Mouse (Mus musculus) heart, embryonic 13.5 days (tissue): ENCODE results near the gene Ddit4. TPM values are rescaled to one million over a fixed set of nuclear protein-coding genes. Genes with fewer than 3 reads are reported as not detected.

Source experiments
- ATAC-seq: fragments of 200-750 bp; cut with Nextera tagmentation; 2 replicates; pipeline ENCODE4 v1.8.0; 2017; ENCODE audit warnings: moderate TSS enrichment; ENCODE audit not compliant: insufficient number of reproducible peaks, low FRiP score, low TSS enrichment; ENCODE audit errors: extremely low read depth
- H3K27ac ChIP-seq: fragments of 300-500 bp; sonication (generic); replicated peaks from 2 replicates; pipeline ENCODE4 v1.5.1; 2015; ENCODE audit warnings: moderate library complexity, mild to moderate bottlenecking, inconsistent platforms
- H3K27me3 ChIP-seq: fragments of 300-500 bp; sonication (generic); replicated peaks from 2 replicates; pipeline ENCODE4 v1.6.1; 2015; ENCODE audit warnings: mild to moderate bottlenecking, inconsistent platforms
- H3K36me3 ChIP-seq: fragments of 300-500 bp; sonication (generic); 2 replicates; pipeline ENCODE4 v1.6.1; 2015; ENCODE audit warnings: mild to moderate bottlenecking, inconsistent platforms
- H3K4me1 ChIP-seq: fragments of 300-500 bp; sonication (generic); 2 replicates; pipeline ENCODE4 v1.6.1; 2015; ENCODE audit warnings: inconsistent platforms
- H3K4me2 ChIP-seq: fragments of 300-500 bp; sonication (generic); 2 replicates; pipeline ENCODE4 v1.6.1; 2015; ENCODE audit warnings: inconsistent platforms, mild to moderate bottlenecking, moderate library complexity
- H3K4me3 ChIP-seq: fragments of 300-500 bp; sonication (generic); 2 replicates; pipeline ENCODE4 v1.5.1; 2015; ENCODE audit warnings: moderate library complexity, mild to moderate bottlenecking, inconsistent platforms
- H3K9ac ChIP-seq: fragments of 300-500 bp; sonication (generic); 2 replicates; pipeline ENCODE4 v1.6.1; 2015; ENCODE audit warnings: inconsistent platforms, mild to moderate bottlenecking, moderate library complexity
- H3K9me3 ChIP-seq: fragments of 300-500 bp; sonication (generic); 2 replicates; pipeline ENCODE4 v1.6.1; 2016; ENCODE audit warnings: inconsistent platforms
- WGBS: fragments of 180-500 bp; shearing (Covaris S2); methylation state at CpG from one replicate; pipeline ENCODE4 v1.1.7; 2015; ENCODE audit warnings: mixed read lengths; 5-methylcytosine and 5-hydroxymethylcytosine counted together
- polyA plus RNA-seq: library from polyadenylated mRNA; unstranded; fragments of >200 nt; fragmentation: Nextera tagmentation; extraction: Ambion mirVana; gene quantifications from 2 replicates; pipeline ENCODE4 v1.2.1, GENCODE M21; 2015

Gene Ddit4
- polyA plus RNA-seq, 1 experiment from 2014 or later: 19.7 TPM

DNA sequence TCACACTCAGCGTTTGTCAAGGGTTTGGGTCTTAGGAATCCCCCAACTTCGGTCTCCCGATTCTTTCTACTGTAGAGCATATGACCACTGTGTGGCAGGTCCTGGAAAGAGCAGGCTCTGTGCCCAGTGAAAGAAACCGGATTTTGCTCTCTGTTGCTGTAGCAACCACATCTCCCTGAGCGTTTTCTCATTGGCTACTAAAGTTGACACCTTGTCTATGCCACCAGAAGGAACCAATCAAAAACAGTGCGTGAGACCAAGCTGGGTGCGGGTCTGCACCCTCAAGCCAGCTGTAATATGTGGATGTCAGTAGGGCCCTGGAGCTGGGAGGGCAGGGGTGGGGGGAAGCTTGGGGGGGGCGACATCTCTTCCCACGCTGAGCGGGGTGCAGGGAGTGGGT lies 20.6 kb downstream of the Ddit4 start:
- Histone ChIP-seq H3K27ac (no peak overlapping the region), H3K4me1 (peaks cover 6% of the 10 kb centered on the region), H3K27me3 (no peaks in the 10 kb centered on the region), H3K4me3 (no peak overlapping the region), H3K4me2 (peak overlapping the region; percentile 22; the same call in 1 of the 2 replicates), H3K9me3 (no peaks in the 10 kb centered on the region), H3K9ac (no peak overlapping the region), H3K36me3 (no peaks in the 10 kb centered on the region)
- no peak for ATAC-seq
- WGBS: 38% methylated on average over 10 of the region's 10 CpGs

DNA sequence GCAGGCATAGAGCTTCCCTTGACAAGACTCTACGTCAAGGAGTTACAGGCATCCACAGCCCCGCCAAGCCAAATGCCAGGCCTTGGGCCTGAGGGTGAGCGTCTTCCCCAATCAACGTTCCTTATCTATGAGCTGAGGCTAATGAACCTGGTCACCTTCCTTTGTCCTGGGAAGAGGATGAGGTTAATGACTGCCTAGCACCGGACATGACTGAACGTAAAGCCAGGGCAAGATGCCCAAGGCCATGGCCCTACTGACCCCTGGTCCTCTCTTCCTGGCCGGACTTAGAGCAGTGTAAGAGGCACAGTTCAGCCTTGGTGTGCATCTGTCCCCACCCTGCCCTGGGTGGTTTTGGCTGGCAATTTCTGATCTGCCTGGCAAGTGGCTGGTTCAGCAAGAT lies 22.4 kb downstream of the Ddit4 start:
- H3K4me2 ChIP-seq: no peak overlapping the region
- no peak for ATAC-seq
- 82% methylated on average over 7 of the region's 7 CpGs for WGBS
- H3K9ac ChIP-seq: no peak overlapping the region
- peaks cover 12% of the 10 kb centered on the region for H3K4me1 ChIP-seq
- no peaks in the 10 kb centered on the region for H3K27me3 ChIP-seq
- H3K27ac ChIP-seq: no peak overlapping the region
- no peaks in the 10 kb centered on the region for H3K9me3 ChIP-seq
- H3K36me3 ChIP-seq: no peaks in the 10 kb centered on the region
- H3K4me3 ChIP-seq: no peak overlapping the region

DNA sequence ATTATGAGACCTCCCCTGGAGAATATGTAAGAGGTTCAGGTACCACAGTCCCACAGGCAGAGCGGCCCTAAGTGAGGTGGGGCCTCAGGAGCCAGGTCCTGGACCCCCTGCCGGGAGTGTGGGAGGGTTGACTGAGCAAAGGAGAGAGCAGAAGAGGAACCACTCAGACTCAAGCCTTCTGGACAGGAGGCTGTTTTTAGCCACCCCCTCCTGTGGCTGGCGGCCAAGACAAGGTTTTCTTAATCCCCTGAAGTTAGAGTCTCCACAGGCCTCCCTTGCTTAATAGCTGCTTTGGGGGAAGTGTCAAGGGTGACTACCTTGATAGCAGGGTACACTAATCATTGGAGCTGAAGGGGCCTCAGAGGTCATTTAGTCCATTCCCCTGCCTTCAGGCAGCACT lies 27.3 kb downstream of the Ddit4 start:
- Histone ChIP-seq H3K36me3 (no peaks in the 10 kb centered on the region), H3K4me1 (peaks cover 36% of the 10 kb centered on the region), H3K4me3 (no peak overlapping the region), H3K4me2 (no peak overlapping the region), H3K27ac (peak overlapping the region; percentile 43), H3K9ac (peak overlapping the region; percentile 41; the same call in 1 of the 2 replicates), H3K9me3 (no peaks in the 10 kb centered on the region), H3K27me3 (no peaks in the 10 kb centered on the region)
- ATAC-seq: no peak
- WGBS: 11% methylated on average over 3 of the region's 3 CpGs

GRCm38 (mm10) chr10:59923493-59923892 lies 28.1 kb downstream of the Ddit4 start:
- no peak for ATAC-seq
- 62% methylated on average over 2 of the region's 2 CpGs for WGBS
- Histone ChIP-seq H3K9me3 (no peaks in the 10 kb centered on the region), H3K36me3 (no peaks in the 10 kb centered on the region), H3K4me2 (no peak overlapping the region), H3K4me1 (peaks cover 39% of the 10 kb centered on the region), H3K27ac (no peak overlapping the region), H3K4me3 (no peak overlapping the region), H3K27me3 (no peaks in the 10 kb centered on the region), H3K9ac (no peak overlapping the region)

GRCm38 (mm10) chr10:59920810-59921681 lies 30.6 kb downstream of the Ddit4 start:
- Histone ChIP-seq H3K9ac (peak overlapping the region; percentile 75), H3K9me3 (no peaks in the 10 kb centered on the region), H3K27ac (peak overlapping the region; percentile 65), H3K4me3 (peak overlapping the region; percentile 47), H3K27me3 (no peaks in the 10 kb centered on the region), H3K36me3 (no peaks in the 10 kb centered on the region), H3K4me1 (peaks cover 52% of the 10 kb centered on the region), H3K4me2 (peak overlapping the region; percentile 72)
- ATAC-seq: peak; percentile 73
- 5% methylated on average over 33 of the region's 33 CpGs for WGBS

- Histone ChIP-seq H3K27me3 (no peaks in the 10 kb centered on the region), H3K4me1 (peaks cover 58% of the 10 kb centered on the region), H3K4me3 (peak overlapping the region; percentile 47), H3K9me3 (no peaks in the 10 kb centered on the region), H3K9ac (peak overlapping the region; percentile 75), H3K36me3 (no peaks in the 10 kb centered on the region), H3K27ac (peak overlapping the region; percentile 65), H3K4me2 (peak overlapping the region; percentile 72)
- WGBS: 30% methylated on average over 7 of the region's 7 CpGs
- ATAC-seq: no peak
These were observed 31.2 kb downstream of the Ddit4 start for GRCm38 (mm10) chr10:59920485-59920809.

DNA sequence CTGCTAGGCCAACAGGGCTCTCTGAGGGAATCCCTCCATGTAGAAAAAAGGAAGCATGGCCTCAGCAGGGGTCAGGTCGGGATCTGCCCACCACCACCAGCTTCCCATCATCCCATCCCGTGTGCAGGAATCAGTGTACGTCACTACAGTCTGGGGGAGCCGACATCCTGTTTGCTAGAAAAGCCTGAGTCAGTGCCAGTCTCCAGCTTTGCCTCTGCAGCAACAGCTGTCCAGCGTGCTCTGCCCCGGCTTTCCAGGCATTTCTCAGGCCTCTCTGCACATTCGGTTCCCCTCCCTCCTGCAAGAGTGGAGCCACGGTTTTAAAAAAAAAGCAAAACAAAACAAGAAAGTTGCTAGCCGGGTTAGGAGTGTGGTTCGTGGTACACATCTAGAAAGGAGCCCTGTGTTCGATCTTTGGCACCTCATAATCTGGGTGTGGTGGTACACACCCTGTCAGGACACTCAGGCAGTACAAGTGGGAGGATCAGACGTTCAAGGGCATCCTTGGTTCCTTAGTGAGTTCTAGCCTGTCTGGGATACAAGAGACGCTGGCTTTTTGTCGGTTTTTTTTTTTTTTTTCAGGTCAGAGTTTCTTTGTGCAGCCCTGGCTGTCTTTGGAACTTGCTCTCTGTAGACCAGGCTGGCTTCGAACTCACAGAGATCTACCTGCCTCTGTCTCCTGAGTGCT lies 32.0 kb downstream of the Ddit4 start:
- Histone ChIP-seq H3K9me3 (no peaks in the 10 kb centered on the region), H3K4me2 (0 out of 2 replicates have a peak overlapping the region, but pooled peaks have one; percentile 72), H3K27me3 (no peaks in the 10 kb centered on the region), H3K4me3 (no peak overlapping the region), H3K27ac (peak overlapping the region; percentile 65), H3K4me1 (peaks cover 61% of the 10 kb centered on the region), H3K9ac (peak overlapping the region; percentile 75), H3K36me3 (no peaks in the 10 kb centered on the region)
- 35% methylated on average over 15 of the region's 15 CpGs for WGBS
- ATAC-seq: no peak

- Histone ChIP-seq H3K27me3 (no peaks in the 10 kb centered on the region), H3K4me1 (peaks cover 55% of the 10 kb centered on the region), H3K4me3 (no peak overlapping the region), H3K4me2 (no peak overlapping the region), H3K9ac (no peak overlapping the region), H3K27ac (no peak overlapping the region), H3K9me3 (no peaks in the 10 kb centered on the region), H3K36me3 (no peaks in the 10 kb centered on the region)
- 91% methylated on average over 4 of the region's 4 CpGs for WGBS
- ATAC-seq: no peak
These were observed 33.5 kb downstream of the Ddit4 start for GRCm38 (mm10) chr10:59918111-59918510.

DNA sequence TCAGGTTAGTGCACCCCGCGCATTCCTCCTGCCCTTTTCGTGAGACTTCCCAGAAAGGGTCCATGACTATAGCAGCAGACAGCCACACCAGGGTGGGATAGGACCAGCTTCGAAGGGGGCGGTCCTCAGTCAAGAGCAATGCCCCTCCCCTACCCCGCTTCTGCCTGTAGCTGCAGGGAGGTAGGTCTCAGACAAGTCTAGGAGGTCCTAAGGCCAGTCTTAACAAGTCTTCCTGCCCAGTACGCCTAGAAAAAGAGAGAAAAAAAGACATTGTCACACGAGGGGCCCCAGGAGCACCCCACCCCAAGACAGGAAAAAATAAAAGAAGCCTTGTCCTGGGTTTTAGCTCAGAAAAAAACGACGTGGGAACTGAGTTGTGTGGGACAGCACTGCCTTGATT lies 35.0 kb downstream of the Ddit4 start:
- Histone ChIP-seq H3K4me2 (peak overlapping the region; percentile 61), H3K27me3 (no peaks in the 10 kb centered on the region), H3K27ac (peak overlapping the region; percentile 91), H3K4me3 (peak overlapping the region; percentile 32), H3K4me1 (peaks cover 56% of the 10 kb centered on the region), H3K9ac (peak overlapping the region; percentile 68), H3K9me3 (no peaks in the 10 kb centered on the region), H3K36me3 (no peaks in the 10 kb centered on the region)
- 2% methylated on average over 10 of the region's 10 CpGs for WGBS
- ATAC-seq: peak; percentile 62; the same call in 1 of the 2 replicates

- Histone ChIP-seq H3K9ac (peak overlapping the region; percentile 68), H3K36me3 (no peaks in the 10 kb centered on the region), H3K4me2 (peak overlapping the region; percentile 61), H3K9me3 (no peaks in the 10 kb centered on the region), H3K4me3 (peak overlapping the region; percentile 32), H3K4me1 (peaks cover 56% of the 10 kb centered on the region), H3K27ac (peak overlapping the region; percentile 91), H3K27me3 (0 out of 2 replicates have a peak, but pooled peaks cover under 1% of the 10 kb centered on the region)
- under 1% methylated on average over 4 of the region's 4 CpGs for WGBS
- ATAC-seq: no peak
These were observed 35.5 kb downstream of the Ddit4 start for GRCm38 (mm10) chr10:59916159-59916558.

DNA sequence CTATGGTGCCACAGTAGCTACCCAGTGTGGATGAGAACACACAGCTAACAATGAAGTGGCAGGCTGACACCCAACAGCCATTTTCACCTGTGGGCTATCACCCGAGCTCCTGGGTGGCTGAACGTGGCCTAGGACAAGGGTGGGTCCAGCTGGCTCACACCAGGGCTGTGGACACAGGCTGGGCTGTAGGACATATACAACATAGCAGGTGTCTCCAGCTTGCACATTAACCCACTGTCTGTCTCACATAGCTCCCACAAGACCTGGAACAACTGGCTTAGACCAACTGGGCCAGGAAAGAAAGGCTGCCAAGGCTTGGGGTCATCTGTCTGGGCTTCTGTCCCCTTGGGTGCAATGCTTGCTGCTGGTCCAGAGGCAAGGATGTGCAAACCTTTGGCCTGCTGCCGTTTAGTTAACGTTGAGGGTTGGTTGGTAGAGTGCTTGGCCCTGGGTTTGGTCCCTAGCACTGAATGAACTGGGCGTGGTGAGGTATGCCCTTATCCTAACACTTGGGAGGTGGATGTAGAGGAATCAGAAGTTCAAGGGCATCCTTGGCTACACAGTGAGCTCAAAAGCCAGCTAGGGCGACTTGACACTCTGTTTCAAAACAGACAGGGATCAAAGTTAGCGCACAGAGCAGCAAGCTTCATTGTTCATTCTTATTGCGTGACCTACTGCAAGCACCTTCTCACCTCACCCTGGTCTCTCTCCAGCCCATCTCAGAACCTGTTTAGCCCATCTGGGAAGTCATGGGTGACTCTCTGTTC lies 36.3 kb downstream of the Ddit4 start:
- H3K9me3 ChIP-seq: no peaks in the 10 kb centered on the region
- no peak overlapping the region for H3K4me3 ChIP-seq
- H3K27me3 ChIP-seq: 0 out of 2 replicates have a peak, but pooled peaks cover 2% of the 10 kb centered on the region
- ATAC-seq: no peak
- peak overlapping the region; percentile 61; the same call in 1 of the 2 replicates for H3K4me2 ChIP-seq
- peak overlapping the region; percentile 91 for H3K27ac ChIP-seq
- 79% methylated on average over 8 of the region's 8 CpGs for WGBS
- H3K4me1 ChIP-seq: peaks cover 56% of the 10 kb centered on the region
- no peaks in the 10 kb centered on the region for H3K36me3 ChIP-seq
- H3K9ac ChIP-seq: no peak overlapping the region
